In genomic region chr2:144544630-144545029, GRCm38 (mm10) we compare ENCODE assay signal across 13 mouse cellular contexts. TPM values are rescaled to one million over a fixed set of nuclear protein-coding genes. Genes with fewer than 3 reads are reported as not detected.
DNase-seq lines count a peak whose midpoint lies in the region; ATAC-seq and TF ChIP-seq lines count a peak whose summit lies in the region.
"Had no signal": no experiment of that assay in that cellular context is flagged by ENCODE, and none has a peak within 500 bp of the region (broad histone marks: within the 10 kb centered on the region; RNA-seq: fewer than 3 reads in every experiment).

No protein-coding gene starts in this region.

- H3K79me2 ChIP-seq in heart, adult 2 months (replicated peaks; ENCODE audit: control insufficient read depth, insufficient read depth, low read length) = no peaks in the 10 kb centered on the region

- in situ Hi-C loops in Patski (cut with MboI; ENCODE audit: low pct_unique_long_range_greater_than_20kb) = no loop called here

- CTCF ChIA-PET in Patski (lab: Charles Lee) = no interaction called here

- H3K9ac ChIP-seq in heart, postnatal 0 days (replicated peaks; ENCODE audit: low read depth, low read length) = no peak overlapping the region
- no peak overlapping the region for H3K9ac ChIP-seq in heart, adult 2 months (ENCODE audit: low read depth, low read length)
- H3K9ac ChIP-seq: liver, postnatal 0 days had no signal

- no peaks in the 10 kb centered on the region for H3K9me3 ChIP-seq in heart, postnatal 0 days (replicated peaks; ENCODE audit: control insufficient read depth, low read length)
- H3K9me3 ChIP-seq: hindbrain, embryonic 10.5 days had no signal

- no peak for TF ChIP-seq EP300 in heart, postnatal 0 days (IDR thresholded peaks at IDR 0.05; ENCODE audit: low read depth)
- TF ChIP-seq EP300 in heart, adult 2 months (IDR thresholded peaks at IDR 0.05; ENCODE audit: insufficient read depth, low read depth, low read length) = no peak

- H3K4me1 ChIP-seq in heart, postnatal 0 days (ENCODE audit: control insufficient read depth, insufficient read depth) = peaks cover 20% of the 10 kb centered on the region; the same call in 1 of the 2 replicates
- H3K4me1 ChIP-seq in heart, adult 2 months (ENCODE audit: control insufficient read depth, insufficient read depth, low read length) = no peaks in the 10 kb centered on the region
- H3K4me1 ChIP-seq: hindbrain, embryonic 10.5 days had no signal

- 24% methylated on average over 6 of the region's 6 CpGs for WGBS in heart, postnatal 0 days
- WGBS in heart, adult 2 months = 50% methylated on average over 6 of the region's 6 CpGs

- POLR2A ChIA-PET in Patski (lab: Charles Lee) = no interaction called here

- H3K27ac ChIP-seq in heart, postnatal 0 days (ENCODE audit: low read depth) = peak overlapping the region; percentile 90
- no peak overlapping the region for H3K27ac ChIP-seq in heart, adult 2 months
- H3K27ac ChIP-seq: gastrocnemius, adult 2 months; hindbrain, embryonic 10.5 days; layer of hippocampus, adult 2 months had no signal

- no peak overlapping the region for H3K4me2 ChIP-seq in heart, postnatal 0 days (ENCODE audit: low read depth, low read length)

- no peaks in the 10 kb centered on the region for H3K27me3 ChIP-seq in heart, postnatal 0 days (ENCODE audit: control insufficient read depth, insufficient read depth, low read length)
- H3K27me3 ChIP-seq in heart, adult 2 months (ENCODE audit: control insufficient read depth, insufficient read depth, low read length) = no peaks in the 10 kb centered on the region
- H3K27me3 ChIP-seq in Patski = no peaks in the 10 kb centered on the region
- H3K27me3 ChIP-seq: CH12.LX had no signal

- ATAC-seq in heart, postnatal 0 days (ENCODE audit: insufficient read depth, low read depth) = peak; percentile 84
- peak; percentile 86 for ATAC-seq in Patski
- ATAC-seq: liver, postnatal 0 days had no signal

- no peak overlapping the region for H3K4me3 ChIP-seq in heart, postnatal 0 days (ENCODE audit: low read depth, low read length)
- H3K4me3 ChIP-seq in heart, adult 2 months = no peak overlapping the region
- H3K4me3 ChIP-seq: gastrocnemius, adult 2 months; hindbrain, embryonic 10.5 days; layer of hippocampus, adult 2 months had no signal

- peak; percentile 85 for DNase-seq in heart, postnatal 0 days (ENCODE audit: low spot score)
- no peak for DNase-seq in heart, adult 2 months
- peak; percentile 75 for DNase-seq in Patski (ENCODE audit: low read depth, low spot score)
- peak; percentile 66 to 81 for DNase-seq in kidney, adult 8-10 months
- peak; percentile 4 for DNase-seq in lung, postnatal 10 days
- DNase-seq in spleen, postnatal 4 days (ENCODE audit: low spot score in 2 of 2) = no peak
- no peak for DNase-seq in cerebellum, postnatal 4 days (ENCODE audit: low spot score in 2 of 2)
- DNase-seq in spleen, postnatal 14 days (ENCODE audit: low spot score in 2 of 2) = no peak
- DNase-seq: gastrocnemius, adult 2 months; liver, postnatal 0 days had no signal

- intact Hi-C loops in heart, adult 2 months (cut with DNase I) = loop anchor here (10.0 kb wide), 1 partner anchor 1970 kb away; the partner anchor contains the start of gene Ralgapa2

- peaks cover 24% of the 10 kb centered on the region for H3K36me3 ChIP-seq in heart, postnatal 0 days (replicated peaks; ENCODE audit: control insufficient read depth, insufficient read depth, low read length)
- H3K36me3 ChIP-seq in heart, adult 2 months (ENCODE audit: control insufficient read depth, insufficient read depth, low read length) = peaks cover 5% of the 10 kb centered on the region

- no peak for TF ChIP-seq POLR2A in heart, adult 2 months (IDR thresholded peaks at IDR 0.05; ENCODE audit: insufficient read depth, low read depth, low read length)

- peak; percentile 17; the same call in 1 of the 2 replicates for TF ChIP-seq CTCF in heart, postnatal 0 days (IDR thresholded peaks at IDR 0.05; ENCODE audit: low read depth)
- TF ChIP-seq CTCF in heart, adult 2 months (IDR thresholded peaks at IDR 0.05) = no peak
- TF ChIP-seq CTCF in Patski (IDR thresholded peaks at IDR 0.05) = peak; percentile 25

RNA-seq across cellular contexts. Expression of gene Rbbp9, which starts 6.0 kb away (rescaled TPM):
- 8.3 and 18.4 TPM in 2 replicates for total RNA-seq in heart, postnatal 0 days (2014; rRNA removed; ENCODE audit: low replicate concordance)
- polyA plus RNA-seq in heart, postnatal 0 days (2015; fragmentation: Nextera tagmentation; extraction: Ambion mirVana) = 25.5 and 30.6 TPM in 2 replicates
- total RNA-seq in heart, adult 2 months (2021) = 10 to 100 TPM; 10.4 to 12.1 TPM
- 7.3 and 11.0 TPM in 2 replicates for polyA plus RNA-seq in heart, adult 2 months (2012; rRNA removed)
- polyA plus RNA-seq in Patski (2021) = 65.2 TPM

RNA-seq across cellular contexts. Expression of gene Sec23b, which starts 11.4 kb away (rescaled TPM):
- total RNA-seq in heart, postnatal 0 days (2014; rRNA removed; ENCODE audit: low replicate concordance) = 52.8 and 56.7 TPM in 2 replicates
- polyA plus RNA-seq in heart, postnatal 0 days (2015; fragmentation: Nextera tagmentation; extraction: Ambion mirVana) = 28.2 and 29.2 TPM in 2 replicates
- total RNA-seq in heart, adult 2 months (2021) = 10 to 100 TPM; 22.9 to 23.9 TPM
- polyA plus RNA-seq in heart, adult 2 months (2012; rRNA removed) = 18.4 and 28.3 TPM in 2 replicates
- 117 TPM for polyA plus RNA-seq in Patski (2021)

RNA-seq across cellular contexts. Expression of gene Polr3f, which starts 17.1 kb away (rescaled TPM):
- total RNA-seq in heart, postnatal 0 days (2014; rRNA removed; ENCODE audit: low replicate concordance) = 15.3 and 17.7 TPM in 2 replicates
- 12.3 and 12.9 TPM in 2 replicates for polyA plus RNA-seq in heart, postnatal 0 days (2015; fragmentation: Nextera tagmentation; extraction: Ambion mirVana)
- 10 to 100 TPM; 10.4 to 12.1 TPM for total RNA-seq in heart, adult 2 months (2021)
- 4.0 and 8.8 TPM in 2 replicates for polyA plus RNA-seq in heart, adult 2 months (2012; rRNA removed)
- 19.8 TPM for polyA plus RNA-seq in Patski (2021)

RNA-seq across cellular contexts. Expression of gene Dzank1, which starts 17.4 kb away (rescaled TPM):
- 0.50 TPM in 1 of 2 replicates, not detected in the other for total RNA-seq in heart, postnatal 0 days (2014; rRNA removed; ENCODE audit: low replicate concordance)
- polyA plus RNA-seq in heart, postnatal 0 days (2015; fragmentation: Nextera tagmentation; extraction: Ambion mirVana) = 0.67 and 0.79 TPM in 2 replicates
- under 1 TPM; 0.63 to 0.66 TPM for total RNA-seq in heart, adult 2 months (2021)
- polyA plus RNA-seq in heart, adult 2 months (2012; rRNA removed) = 0.49 and 0.76 TPM in 2 replicates
- polyA plus RNA-seq in Patski (2021) = 3.6 TPM

RNA-seq across cellular contexts. Expression of gene Smim26, which starts 49.2 kb away (rescaled TPM):
- 50.3 and 60.3 TPM in 2 replicates for total RNA-seq in heart, postnatal 0 days (2014; rRNA removed; ENCODE audit: low replicate concordance)
- polyA plus RNA-seq in heart, postnatal 0 days (2015; fragmentation: Nextera tagmentation; extraction: Ambion mirVana) = 93.4 and 94.8 TPM in 2 replicates
- 10 to 100 TPM; 92.0 to 95.7 TPM for total RNA-seq in heart, adult 2 months (2021)
- 25.4 and 38.2 TPM in 2 replicates for polyA plus RNA-seq in heart, adult 2 months (2012; rRNA removed)
- polyA plus RNA-seq in Patski (2021) = 45.9 TPM

Comparison
In these comparisons a context has a peak if more than half of its experiments do, and no peak if none do; other contexts are left out.
1. DNase-seq: peak in heart, postnatal 0 days (single experiment), Patski (single experiment), kidney, adult 8-10 months (2 of 2) and lung, postnatal 10 days (single experiment); none in heart, adult 2 months (0 of 2), spleen, postnatal 4 days (0 of 2), cerebellum, postnatal 4 days (0 of 2) and spleen, postnatal 14 days (0 of 2).